Mouse (Mus musculus): ENCODE results near the gene Hcn3. TPM values are rescaled to one million over a fixed set of nuclear protein-coding genes. Genes with fewer than 3 reads are reported as not detected.

Hcn3 gene
- polyA plus RNA-seq, 1 experiment = 14.5 TPM

DNA sequence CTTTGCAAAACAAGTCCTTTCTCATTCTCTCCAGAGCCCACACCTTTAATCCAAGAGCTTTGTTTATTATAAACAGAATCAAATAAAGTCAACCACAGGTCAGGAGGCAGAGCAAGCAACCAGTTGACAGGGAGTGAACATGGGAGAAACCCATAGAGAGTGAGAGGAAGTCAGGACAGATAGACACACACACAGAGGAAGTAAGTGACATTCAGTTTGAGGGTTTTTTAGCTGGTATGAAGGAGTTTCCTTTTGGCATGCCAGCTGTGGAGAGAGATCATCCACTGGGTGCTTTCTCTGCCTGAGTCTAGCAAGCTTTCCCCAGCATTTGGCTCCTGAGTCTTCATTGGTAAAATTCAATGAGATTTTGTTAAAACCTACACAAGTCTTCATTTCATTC lies 53.1 kb downstream of the Hcn3 start:
- H3K4me3 ChIP-seq (ENCODE audit: insufficient read depth, low read length) = no peak overlapping the region
- no peaks in the 10 kb centered on the region for H3K4me1 ChIP-seq (ENCODE audit: control insufficient read depth, insufficient read depth, low read length)
- no peak for TF ChIP-seq POLR2A (IDR thresholded peaks at IDR 0.05; ENCODE audit: extremely low read depth, insufficient read depth, low read length)
- no peak for TF ChIP-seq CTCF (IDR thresholded peaks at IDR 0.05; ENCODE audit: extremely low read depth, insufficient read depth, low read length)
- no peak overlapping the region for H3K27ac ChIP-seq (ENCODE audit: insufficient read depth, low read length)

DNA sequence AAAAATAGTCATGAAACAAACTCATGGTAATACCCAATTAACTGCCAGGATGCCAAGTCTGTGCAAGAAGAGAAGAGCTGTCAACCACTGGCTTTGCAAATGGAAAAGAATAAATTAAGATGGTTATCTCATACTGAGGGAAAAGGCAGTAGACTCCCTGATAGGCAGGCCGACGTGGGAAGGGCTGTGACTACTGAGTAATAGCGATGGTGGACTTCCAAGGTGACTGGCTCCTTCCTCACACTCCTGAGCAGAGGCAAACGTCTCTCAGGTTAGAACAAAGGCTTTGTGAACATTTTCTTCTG lies 56.8 kb downstream of the Hcn3 start:
- no peak overlapping the region for H3K4me3 ChIP-seq (ENCODE audit: insufficient read depth, low read length)
- H3K4me1 ChIP-seq (ENCODE audit: control insufficient read depth, insufficient read depth, low read length) = no peaks in the 10 kb centered on the region

GRCm38 (mm10) chr3:89102495-89103290 lies 57.3 kb downstream of the Hcn3 start:
- TF ChIP-seq CTCF (IDR thresholded peaks at IDR 0.05; ENCODE audit: extremely low read depth, insufficient read depth, low read length) (no peak), POLR2A (IDR thresholded peaks at IDR 0.05; ENCODE audit: extremely low read depth, insufficient read depth, low read length) (no peak)
- Histone ChIP-seq H3K27ac (ENCODE audit: insufficient read depth, low read length) (no peak overlapping the region), H3K4me1 (ENCODE audit: control insufficient read depth, insufficient read depth, low read length) (no peaks in the 10 kb centered on the region), H3K4me3 (ENCODE audit: insufficient read depth, low read length) (no peak overlapping the region)

More for the DNA sequence above, 56.8 kb downstream of the Hcn3 start:
- TF ChIP-seq CTCF (IDR thresholded peaks at IDR 0.05; ENCODE audit: extremely low read depth, insufficient read depth, low read length) (no peak), POLR2A (IDR thresholded peaks at IDR 0.05; ENCODE audit: extremely low read depth, insufficient read depth, low read length) (no peak)
- H3K27ac ChIP-seq (ENCODE audit: insufficient read depth, low read length) = no peak overlapping the region

DNA sequence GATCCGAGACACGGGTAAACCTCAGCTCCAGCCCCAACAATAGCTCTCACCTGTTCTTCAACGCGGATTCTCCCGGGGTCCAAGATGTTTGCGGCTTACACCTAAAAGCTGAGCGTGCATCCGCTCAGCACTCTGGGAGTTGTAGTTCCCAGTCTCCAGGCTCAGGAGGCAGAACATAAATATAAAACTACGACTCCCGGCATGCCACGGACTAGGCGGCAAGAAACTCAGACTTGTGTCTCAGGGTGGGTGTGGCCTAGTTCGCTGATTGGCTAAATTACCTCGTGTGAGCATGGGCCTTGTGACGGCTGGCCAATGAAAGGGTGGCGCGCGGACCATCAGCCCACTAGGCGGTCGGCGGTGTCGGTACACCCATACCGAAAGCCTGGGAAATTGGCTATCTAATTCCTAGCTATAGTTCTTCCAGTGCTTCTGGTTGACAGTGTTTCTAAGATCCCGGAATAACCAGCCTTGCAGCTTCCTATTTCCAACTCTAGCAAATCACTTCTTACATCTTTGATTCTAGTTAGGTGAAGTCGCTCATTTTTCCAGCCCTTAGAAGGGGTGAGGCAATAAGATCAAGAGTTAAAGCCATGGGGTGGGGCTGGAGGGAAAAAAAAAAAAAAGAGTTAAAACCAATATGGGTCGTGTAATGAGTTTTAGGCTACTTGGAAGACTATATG lies 58.0 kb downstream of the Hcn3 start, which contains the start of gene Fdps:
Fdps (minus strand) TSS at position 148 of the 683 bp plus-strand sequence.
- H3K4me1 ChIP-seq (ENCODE audit: control insufficient read depth, insufficient read depth, low read length) = no peaks in the 10 kb centered on the region

GRCm38 (mm10) chr3:89101459-89101811 lies 58.6 kb downstream of the Hcn3 start:
- TF ChIP-seq CTCF (IDR thresholded peaks at IDR 0.05; ENCODE audit: extremely low read depth, insufficient read depth, low read length) (no peak), POLR2A (IDR thresholded peaks at IDR 0.05; ENCODE audit: extremely low read depth, insufficient read depth, low read length) (no peak)

More for the DNA sequence above, 58.0 kb downstream of the Hcn3 start, which contains the start of gene Fdps:
- peak within 1 kb of the TSS; percentile 63 for H3K4me3 ChIP-seq (ENCODE audit: insufficient read depth, low read length)
- H3K27ac ChIP-seq (ENCODE audit: insufficient read depth, low read length) = no peak within 1 kb of the TSS
- TF ChIP-seq POLR2A (IDR thresholded peaks at IDR 0.05; ENCODE audit: extremely low read depth, insufficient read depth, low read length) = peak; percentile 50
- TF ChIP-seq CTCF (IDR thresholded peaks at IDR 0.05; ENCODE audit: extremely low read depth, insufficient read depth, low read length) = no peak

GRCm38 (mm10) chr3:89100811-89101210 lies 59.2 kb downstream of the Hcn3 start, which contains the start of gene Gm43738:
TSS of gene Gm43738 (minus strand) at chr3:89101099.
- TF ChIP-seq CTCF (IDR thresholded peaks at IDR 0.05; ENCODE audit: extremely low read depth, insufficient read depth, low read length) (no peak), POLR2A (IDR thresholded peaks at IDR 0.05; ENCODE audit: extremely low read depth, insufficient read depth, low read length) (no peak)
- Histone ChIP-seq H3K4me3 (ENCODE audit: insufficient read depth, low read length) (peak within 1 kb of the TSS; percentile 63), H3K4me1 (ENCODE audit: control insufficient read depth, insufficient read depth, low read length) (no peaks in the 10 kb centered on the region), H3K27ac (ENCODE audit: insufficient read depth, low read length) (no peak within 1 kb of the TSS)

More at GRCm38 (mm10) chr3:89101459-89101811, 58.6 kb downstream of the Hcn3 start:
- Histone ChIP-seq H3K4me1 (ENCODE audit: control insufficient read depth, insufficient read depth, low read length) (no peaks in the 10 kb centered on the region), H3K4me3 (ENCODE audit: insufficient read depth, low read length) (peak overlapping the region; percentile 63), H3K27ac (ENCODE audit: insufficient read depth, low read length) (no peak overlapping the region)

Other genes starting within 250 kb of the Hcn3 start
- 30.9 and 35.4 TPM in 2 replicates for gene Msto1, start 246.2 kb downstream of the Hcn3 start, polyA plus RNA-seq (2012; rRNA removed)
- gene Ash1l, start 209.6 kb downstream of the Hcn3 start, polyA plus RNA-seq (2012; rRNA removed) = 32.6 and 32.8 TPM in 2 replicates
- gene Dap3, start 209.0 kb downstream of the Hcn3 start, polyA plus RNA-seq (2012; rRNA removed) = 135 and 136 TPM in 2 replicates
- 199 and 214 TPM in 2 replicates for gene Rusc1, start 66.9 kb downstream of the Hcn3 start, polyA plus RNA-seq (2012; rRNA removed)
- gene Gm43738, start 59.1 kb downstream of the Hcn3 start, polyA plus RNA-seq (2012; rRNA removed) = not detected in 2 replicates
- gene Fdps, start 58.2 kb downstream of the Hcn3 start, polyA plus RNA-seq (2012; rRNA removed) = 94.9 and 107 TPM in 2 replicates
- gene Pklr, start 24.1 kb downstream of the Hcn3 start, polyA plus RNA-seq (2012; rRNA removed) = 0.04 and 0.08 TPM in 2 replicates
- gene Clk2, start 4.6 kb upstream of the Hcn3 start, polyA plus RNA-seq (2012; rRNA removed) = 68.0 and 73.0 TPM in 2 replicates
- 94.5 and 95.7 TPM in 2 replicates for gene Scamp3, start 17.3 kb upstream of the Hcn3 start, polyA plus RNA-seq (2012; rRNA removed)
- gene Fam189b, start 22.9 kb upstream of the Hcn3 start, polyA plus RNA-seq (2012; rRNA removed) = 84.1 and 86.2 TPM in 2 replicates
- 85.1 and 86.1 TPM in 2 replicates for gene Gba, start 42.7 kb upstream of the Hcn3 start, polyA plus RNA-seq (2012; rRNA removed)
- gene Thbs3, start 55.0 kb upstream of the Hcn3 start, polyA plus RNA-seq (2012; rRNA removed) = 68.9 and 70.6 TPM in 2 replicates
- 132 and 155 TPM in 2 replicates for gene Mtx1, start 66.9 kb upstream of the Hcn3 start, polyA plus RNA-seq (2012; rRNA removed)
- gene Muc1, start 68.9 kb upstream of the Hcn3 start, polyA plus RNA-seq (2012; rRNA removed) = 0.88 and 0.95 TPM in 2 replicates
- 58.2 and 61.9 TPM in 2 replicates for gene Krtcap2, start 85.8 kb upstream of the Hcn3 start, polyA plus RNA-seq (2012; rRNA removed)
- gene Trim46, start 86.1 kb upstream of the Hcn3 start, polyA plus RNA-seq (2012; rRNA removed) = 87.2 and 91.0 TPM in 2 replicates
- 150 and 156 TPM in 2 replicates for gene Dpm3, start 99.2 kb upstream of the Hcn3 start, polyA plus RNA-seq (2012; rRNA removed)
- 106 and 114 TPM in 2 replicates for gene Slc50a1, start 110.4 kb upstream of the Hcn3 start, polyA plus RNA-seq (2012; rRNA removed)
- 11.7 and 12.7 TPM in 2 replicates for gene Efna1, start 120.9 kb upstream of the Hcn3 start, polyA plus RNA-seq (2012; rRNA removed)
- gene Efna3, start 162.8 kb upstream of the Hcn3 start, polyA plus RNA-seq (2012; rRNA removed) = 79.9 and 85.1 TPM in 2 replicates
- gene Efna4, start 177.8 kb upstream of the Hcn3 start, polyA plus RNA-seq (2012; rRNA removed) = 0.59 and 1.1 TPM in 2 replicates
- 170 and 178 TPM in 2 replicates for gene Adam15, start 189.8 kb upstream of the Hcn3 start, polyA plus RNA-seq (2012; rRNA removed)
- 0.61 and 0.75 TPM in 2 replicates for gene Dcst2, start 201.8 kb upstream of the Hcn3 start, polyA plus RNA-seq (2012; rRNA removed)
- 0.06 TPM in 1 of 2 replicates, not detected in the other for gene Dcst1, start 205.1 kb upstream of the Hcn3 start, polyA plus RNA-seq (2012; rRNA removed)
- gene Zbtb7b, start 234.6 kb upstream of the Hcn3 start, polyA plus RNA-seq (2012; rRNA removed) = 14.7 and 18.7 TPM in 2 replicates
- 5.1 and 5.9 TPM in 2 replicates for gene Lenep, start 242.6 kb upstream of the Hcn3 start, polyA plus RNA-seq (2012; rRNA removed)